In genomic region chr13:34326992-34327391, GRCm38 (mm10) we compare ENCODE assay signal across 18 mouse cellular contexts.
"Had no signal": no experiment of that assay in that cellular context is flagged by ENCODE, and none has a peak within 500 bp of the region (broad histone marks: within the 10 kb centered on the region; RNA-seq: fewer than 3 reads in every experiment).

No protein-coding gene starts in this region.

- DNase-seq: kidney, adult 2 months; kidney, postnatal 25 days; layer of hippocampus, adult 9-11 months; layer of hippocampus, postnatal 36 days; lung, postnatal 14 days; midbrain, embryonic 14.5 days; right cerebral cortex, adult 18-20 months; right cerebral cortex, postnatal 25 days; thymus, postnatal 4 days had no signal

- H3K4me2 ChIP-seq: kidney, embryonic 15.5 days; limb, embryonic 12.5 days; lung, embryonic 15.5 days; neural tube, embryonic 15.5 days had no signal

- H3K4me1 ChIP-seq: kidney, embryonic 15.5 days; limb, embryonic 12.5 days had no signal

- H3K27me3 ChIP-seq: kidney, embryonic 15.5 days; limb, embryonic 12.5 days; lung, embryonic 15.5 days; neural tube, embryonic 15.5 days had no signal

- H3K4me3 ChIP-seq: kidney, embryonic 15.5 days; limb, embryonic 12.5 days; lung, embryonic 15.5 days; midbrain, embryonic 10.5 days; myocyte; neural tube, embryonic 15.5 days had no signal

- H3K9me3 ChIP-seq: kidney, embryonic 15.5 days; limb, embryonic 12.5 days; lung, embryonic 15.5 days; midbrain, embryonic 10.5 days; neural tube, embryonic 15.5 days had no signal

- H3K27ac ChIP-seq: kidney, embryonic 15.5 days; limb, embryonic 12.5 days; lung, embryonic 15.5 days; macrophage; midbrain, embryonic 10.5 days; neural tube, embryonic 15.5 days; stomach, postnatal 0 days had no signal

- ATAC-seq: intestine, embryonic 16.5 days had no signal

- H3K9ac ChIP-seq: kidney, embryonic 15.5 days; limb, embryonic 12.5 days; lung, embryonic 15.5 days; neural tube, embryonic 15.5 days had no signal

- H3K36me3 ChIP-seq: kidney, embryonic 15.5 days; limb, embryonic 12.5 days; lung, embryonic 15.5 days; neural tube, embryonic 15.5 days had no signal
